Mouse (Mus musculus) ES-E14 (cell line): ENCODE results near the gene Kcnt2. TPM values are rescaled to one million over a fixed set of nuclear protein-coding genes. Genes with fewer than 3 reads are reported as not detected.

Experiments used
- DNase-seq: peaks from one replicate; pipeline ENCODE4 v3.0.0-alpha.2; 2013; ENCODE audit warnings: low read depth, low spot score
- H3K27ac ChIP-seq: 2 replicates; pipeline ENCODE4 v1.5.1; 2012; ENCODE audit warnings: low read depth, mild to moderate bottlenecking, low read length, moderate library complexity, mixed read lengths; ENCODE audit not compliant: poor library complexity, insufficient read depth, severe bottlenecking
- H3K36me3 ChIP-seq: 2 replicates; pipeline ENCODE4 v1.6.1; 2012; ENCODE audit warnings: mild to moderate bottlenecking, low read length, moderate library complexity, mixed read lengths; ENCODE audit not compliant: control insufficient read depth, poor library complexity, insufficient read depth, severe bottlenecking
- H3K4me1 ChIP-seq, 2 experiments: fragments of 150-350 bp in 1 of 2; sonication (generic) in 1 of 2; 2 replicates each; pipeline ENCODE4 v1.6.1; 2012; ENCODE audit warnings: low read length in 2 of 2, mild to moderate bottlenecking in 1 of 2, mixed read lengths in 1 of 2; ENCODE audit not compliant: control insufficient read depth in 2 of 2, insufficient read depth in 2 of 2, poor library complexity in 1 of 2
- H3K4me3 ChIP-seq, 2 experiments: fragments of 150-350 bp in 1 of 2; sonication (generic) in 1 of 2; 2 replicates each; pipeline ENCODE4 v1.5.1; 2012; ENCODE audit warnings: low read length in 2 of 2, low read depth in 1 of 2, mild to moderate bottlenecking in 1 of 2, mixed read lengths in 1 of 2; ENCODE audit not compliant: insufficient read depth in 1 of 2, poor library complexity in 1 of 2, severe bottlenecking in 1 of 2
- H3K9ac ChIP-seq: 2 replicates; pipeline ENCODE4 v1.6.1; 2012; ENCODE audit warnings: low read depth, mild to moderate bottlenecking, low read length, mixed read lengths; ENCODE audit not compliant: poor library complexity, insufficient read depth, severe bottlenecking
- H3K9me3 ChIP-seq: fragments of 150-350 bp; sonication (generic); 2 replicates; pipeline ENCODE4 v1.6.1; 2012; ENCODE audit warnings: low read depth, mild to moderate bottlenecking, low read length; ENCODE audit not compliant: control insufficient read depth, insufficient read depth
- CHD2 ChIP-seq: IDR thresholded peaks from 2 replicates; pipeline ENCODE4 v1.6.1; 2014; ENCODE audit warnings: mild to moderate bottlenecking, low read depth, low read length, inconsistent platforms
- HCFC1 ChIP-seq: IDR thresholded peaks from 2 replicates; pipeline ENCODE4 v1.6.1; 2012; ENCODE audit warnings: low read length, inconsistent platforms, borderline replicate concordance; ENCODE audit not compliant: insufficient read depth
- MAFK ChIP-seq: IDR thresholded peaks from 2 replicates; pipeline ENCODE4 v1.6.1; 2014; ENCODE audit warnings: mild to moderate bottlenecking, low read depth, low read length, inconsistent platforms; ENCODE audit not compliant: insufficient read depth
- ZC3H11A ChIP-seq: IDR thresholded peaks from 2 replicates; pipeline ENCODE4 v1.6.1; 2012; ENCODE audit warnings: low read depth, mild to moderate bottlenecking, inconsistent platforms, low read length, borderline replicate concordance
- ZNF384 ChIP-seq: IDR thresholded peaks from 2 replicates; pipeline ENCODE4 v1.6.1; 2012; ENCODE audit warnings: low read depth, low read length, inconsistent platforms
- in situ Hi-C, 2 experiments: fragments of 600-800 bp; cut with MboI; formaldehyde crosslinking; loops; one replicate each; pipeline ENCODE4 v1.15.1; 2025; ENCODE audit warnings: low sequenced_read_pairs in 2 of 2, inconsistent platforms in 1 of 2; ENCODE audit not compliant: unreplicated experiment in 2 of 2
- total RNA-seq: library from RNA; depleted of rRNA; stranded (reverse); fragments of 300-350 nt; gene quantifications from 2 replicates; pipeline ENCODE4 v1.2.3, GENCODE M21; 2012

The Kcnt2 gene
- total RNA-seq, 1 experiment, result 1.2 TPM

GRCm38 (mm10) chr1:140275813-140276212, 29.9 kb downstream of the Kcnt2 start:
- in situ Hi-C loops, result no loop called here
- Histone ChIP-seq H3K27ac (no peak overlapping the region), H3K4me3 (no peak overlapping the region), H3K36me3 (no peaks in the 10 kb centered on the region), H3K9ac (no peak overlapping the region), H3K9me3 (no peaks in the 10 kb centered on the region), H3K4me1 (no peaks in the 10 kb centered on the region)
- TF ChIP-seq CHD2 (no peak), MAFK (no peak), ZC3H11A (no peak), ZNF384 (no peak), HCFC1 (no peak)
- DNase-seq, result no peak

GRCm38 (mm10) chr1:140293140-140293539, 47.2 kb downstream of the Kcnt2 start:
- no peaks in the 10 kb centered on the region for H3K36me3 ChIP-seq
- H3K9ac ChIP-seq, result no peak overlapping the region
- H3K4me3 ChIP-seq, result no peak overlapping the region
- DNase-seq, result no peak
- TF ChIP-seq ZC3H11A (no peak), HCFC1 (no peak), MAFK (no peak), CHD2 (no peak), ZNF384 (no peak)
- in situ Hi-C loops, result no loop called here
- H3K27ac ChIP-seq, result no peak overlapping the region
- H3K9me3 ChIP-seq, result no peaks in the 10 kb centered on the region
- H3K4me1 ChIP-seq, result no peaks in the 10 kb centered on the region

GRCm38 (mm10) chr1:140295482-140295881, 49.5 kb downstream of the Kcnt2 start:
- TF ChIP-seq CHD2 (no peak), ZC3H11A (no peak), ZNF384 (no peak), HCFC1 (no peak), MAFK (no peak)
- in situ Hi-C loops, result no loop called here
- Histone ChIP-seq H3K9me3 (no peaks in the 10 kb centered on the region), H3K36me3 (no peaks in the 10 kb centered on the region; the same call in 1 of the 2 replicates), H3K4me3 (no peak overlapping the region), H3K9ac (no peak overlapping the region), H3K27ac (no peak overlapping the region), H3K4me1 (no peaks in the 10 kb centered on the region)
- no peak for DNase-seq

- no peak for DNase-seq
- no peak overlapping the region for H3K4me3 ChIP-seq
- in situ Hi-C loops, result no loop called here
- no peaks in the 10 kb centered on the region for H3K9me3 ChIP-seq
- H3K4me1 ChIP-seq, result no peaks in the 10 kb centered on the region
- no peak overlapping the region for H3K9ac ChIP-seq
- H3K27ac ChIP-seq, result no peak overlapping the region
- TF ChIP-seq MAFK, result no peak
- no peak for TF ChIP-seq CHD2
- no peak for TF ChIP-seq HCFC1
- no peak for TF ChIP-seq ZC3H11A
- TF ChIP-seq ZNF384, result no peak
- H3K36me3 ChIP-seq, result no peaks in the 10 kb centered on the region; the same call in 1 of the 2 replicates
Measured at GRCm38 (mm10) chr1:140304244-140304643, 58.3 kb downstream of the Kcnt2 start.

- Histone ChIP-seq H3K4me3 (no peak overlapping the region), H3K36me3 (no peaks in the 10 kb centered on the region), H3K27ac (no peak overlapping the region), H3K4me1 (no peaks in the 10 kb centered on the region), H3K9me3 (no peaks in the 10 kb centered on the region), H3K9ac (no peak overlapping the region)
- TF ChIP-seq CHD2, result no peak
- no peak for TF ChIP-seq HCFC1
- no peak for TF ChIP-seq ZC3H11A
- no peak for TF ChIP-seq MAFK
- TF ChIP-seq ZNF384, result no peak
- DNase-seq, result no peak
- in situ Hi-C loops, result no loop called here
Measured at GRCm38 (mm10) chr1:140305344-140305743, 59.4 kb downstream of the Kcnt2 start.
